Mouse (Mus musculus) olfactory bulb, adult 2 months (tissue): Measurements from ENCODE around the gene Rnaset2b.
"Not testable (repeated sequence)": the region's sequence is repeated elsewhere in the genome, so short reads cannot be mapped to it uniquely, and the experiment has no call there.

ENCODE experiments used
- CTCF ChIP-seq: fragments of 200-500 bp; IDR thresholded peaks from 2 replicates; pipeline ENCODE4 v1.5.1; 2012; ENCODE audit warnings: low read depth, mild to moderate bottlenecking, low read length, moderate library complexity; ENCODE audit not compliant: insufficient read depth
- POLR2A ChIP-seq: fragments of 200-500 bp; IDR thresholded peaks from 2 replicates; pipeline ENCODE4 v1.6.1; 2012; ENCODE audit warnings: mild to moderate bottlenecking, low read depth, low read length, moderate library complexity; ENCODE audit not compliant: insufficient read depth

GRCm38 (mm10) chr17:7001790-7002585 is 31.6 kb downstream of the Rnaset2b start:
- not testable (repeated sequence) for TF ChIP-seq POLR2A, CTCF
